Mouse (Mus musculus): Measurements from ENCODE around the gene Tlx1. TPM values are rescaled to one million over a fixed set of nuclear protein-coding genes. Genes with fewer than 3 reads are reported as not detected.

The Tlx1 gene
- polyA plus RNA-seq, 1 experiment from 2014 or later: not detected

GRCm38 (mm10) chr19:45161093-45161492 is 10.6 kb downstream of the Tlx1 start:
- no peak for ATAC-seq (ENCODE audit: low FRiP score, low TSS enrichment)
- WGBS: 1% methylated on average over 12 of the region's 12 CpGs
- H3K9ac ChIP-seq (ENCODE audit: low read depth, low read length): no peak overlapping the region
- no peak overlapping the region for H3K27ac ChIP-seq (ENCODE audit: low read depth, low read length)
- no peaks in the 10 kb centered on the region for H3K4me1 ChIP-seq (ENCODE audit: control insufficient read depth, insufficient read depth, low read length)
- peaks cover 95% of the 10 kb centered on the region for H3K27me3 ChIP-seq (ENCODE audit: control insufficient read depth, insufficient read depth, low read length)
- no peaks in the 10 kb centered on the region for H3K9me3 ChIP-seq (ENCODE audit: control insufficient read depth, low read length)
- no peak overlapping the region for H3K4me2 ChIP-seq (replicated peaks; ENCODE audit: low read depth, low read length)
- no peaks in the 10 kb centered on the region for H3K36me3 ChIP-seq (ENCODE audit: control insufficient read depth, insufficient read depth, low read length)
- no peak overlapping the region for H3K4me3 ChIP-seq (ENCODE audit: low read length)

- ATAC-seq (ENCODE audit: low FRiP score, low TSS enrichment): no peak
- H3K36me3 ChIP-seq (ENCODE audit: control insufficient read depth, insufficient read depth, low read length): no peaks in the 10 kb centered on the region
Observed at GRCm38 (mm10) chr19:45162181-45162580, 11.7 kb downstream of the Tlx1 start.

GRCm38 (mm10) chr19:45162871-45163270 is 12.4 kb downstream of the Tlx1 start:
- no peaks in the 10 kb centered on the region for H3K9me3 ChIP-seq (ENCODE audit: control insufficient read depth, low read length)
- H3K4me1 ChIP-seq (ENCODE audit: control insufficient read depth, insufficient read depth, low read length): no peaks in the 10 kb centered on the region
- no peak for ATAC-seq (ENCODE audit: low FRiP score, low TSS enrichment)
- H3K36me3 ChIP-seq (ENCODE audit: control insufficient read depth, insufficient read depth, low read length): no peaks in the 10 kb centered on the region
- H3K4me3 ChIP-seq (ENCODE audit: low read length): no peak overlapping the region
- no peak overlapping the region for H3K4me2 ChIP-seq (replicated peaks; ENCODE audit: low read depth, low read length)
- 4% methylated on average over 12 of the region's 12 CpGs for WGBS
- H3K27ac ChIP-seq (ENCODE audit: low read depth, low read length): no peak overlapping the region
- H3K9ac ChIP-seq (ENCODE audit: low read depth, low read length): no peak overlapping the region
- H3K27me3 ChIP-seq (ENCODE audit: control insufficient read depth, insufficient read depth, low read length): peaks cover 94% of the 10 kb centered on the region

More at GRCm38 (mm10) chr19:45162181-45162580, 11.7 kb downstream of the Tlx1 start:
- no peak overlapping the region for H3K9ac ChIP-seq (ENCODE audit: low read depth, low read length)
- H3K4me2 ChIP-seq (replicated peaks; ENCODE audit: low read depth, low read length): no peak overlapping the region
- no peaks in the 10 kb centered on the region for H3K4me1 ChIP-seq (ENCODE audit: control insufficient read depth, insufficient read depth, low read length)
- H3K9me3 ChIP-seq (ENCODE audit: control insufficient read depth, low read length): no peaks in the 10 kb centered on the region
- H3K4me3 ChIP-seq (ENCODE audit: low read length): no peak overlapping the region
- no peak overlapping the region for H3K27ac ChIP-seq (ENCODE audit: low read depth, low read length)
- WGBS: 45% methylated on average over 7 of the region's 7 CpGs
- H3K27me3 ChIP-seq (ENCODE audit: control insufficient read depth, insufficient read depth, low read length): peaks cover 93% of the 10 kb centered on the region

- peaks cover 50% of the 10 kb centered on the region for H3K27me3 ChIP-seq (ENCODE audit: control insufficient read depth, insufficient read depth, low read length)
- no peaks in the 10 kb centered on the region for H3K9me3 ChIP-seq (ENCODE audit: control insufficient read depth, low read length)
Observed at GRCm38 (mm10) chr19:45170451-45170850, 20.0 kb downstream of the Tlx1 start.

GRCm38 (mm10) chr19:45174803-45175202 is 24.3 kb downstream of the Tlx1 start:
- H3K27me3 ChIP-seq (ENCODE audit: control insufficient read depth, insufficient read depth, low read length): peaks cover 19% of the 10 kb centered on the region
- no peaks in the 10 kb centered on the region for H3K36me3 ChIP-seq (ENCODE audit: control insufficient read depth, insufficient read depth, low read length)
- H3K4me1 ChIP-seq (ENCODE audit: control insufficient read depth, insufficient read depth, low read length): no peaks in the 10 kb centered on the region; the same call in 1 of the 2 replicates
- ATAC-seq (ENCODE audit: low FRiP score, low TSS enrichment): no peak
- H3K9me3 ChIP-seq (ENCODE audit: control insufficient read depth, low read length): no peaks in the 10 kb centered on the region
- no peak overlapping the region for H3K4me2 ChIP-seq (replicated peaks; ENCODE audit: low read depth, low read length)
- H3K4me3 ChIP-seq (ENCODE audit: low read length): no peak overlapping the region
- no peak overlapping the region for H3K9ac ChIP-seq (ENCODE audit: low read depth, low read length)
- 32% methylated on average over 7 of the region's 7 CpGs for WGBS
- H3K27ac ChIP-seq (ENCODE audit: low read depth, low read length): no peak overlapping the region

More at GRCm38 (mm10) chr19:45170451-45170850, 20.0 kb downstream of the Tlx1 start:
- Histone ChIP-seq H3K36me3 (ENCODE audit: control insufficient read depth, insufficient read depth, low read length) (no peaks in the 10 kb centered on the region), H3K4me3 (ENCODE audit: low read length) (no peak overlapping the region), H3K27ac (ENCODE audit: low read depth, low read length) (no peak overlapping the region), H3K4me1 (ENCODE audit: control insufficient read depth, insufficient read depth, low read length) (no peaks in the 10 kb centered on the region), H3K4me2 (replicated peaks; ENCODE audit: low read depth, low read length) (no peak overlapping the region), H3K9ac (ENCODE audit: low read depth, low read length) (no peak overlapping the region)
- WGBS: 73% methylated on average over 7 of the region's 7 CpGs
- ATAC-seq (ENCODE audit: low FRiP score, low TSS enrichment): no peak

GRCm38 (mm10) chr19:45176269-45176668 is 25.8 kb downstream of the Tlx1 start:
- Histone ChIP-seq H3K27ac (ENCODE audit: low read depth, low read length) (no peak overlapping the region), H3K4me1 (ENCODE audit: control insufficient read depth, insufficient read depth, low read length) (no peaks in the 10 kb centered on the region; the same call in 1 of the 2 replicates), H3K4me3 (ENCODE audit: low read length) (no peak overlapping the region), H3K9ac (ENCODE audit: low read depth, low read length) (no peak overlapping the region), H3K27me3 (ENCODE audit: control insufficient read depth, insufficient read depth, low read length) (peaks cover 14% of the 10 kb centered on the region; the same call in 1 of the 2 replicates), H3K4me2 (replicated peaks; ENCODE audit: low read depth, low read length) (no peak overlapping the region), H3K9me3 (ENCODE audit: control insufficient read depth, low read length) (no peaks in the 10 kb centered on the region), H3K36me3 (ENCODE audit: control insufficient read depth, insufficient read depth, low read length) (no peaks in the 10 kb centered on the region)
- 67% methylated on average over 8 of the region's 8 CpGs for WGBS
- ATAC-seq (ENCODE audit: low FRiP score, low TSS enrichment): no peak

GRCm38 (mm10) chr19:45177004-45177737 is 26.7 kb downstream of the Tlx1 start:
- Histone ChIP-seq H3K9me3 (ENCODE audit: control insufficient read depth, low read length) (no peaks in the 10 kb centered on the region), H3K4me3 (ENCODE audit: low read length) (no peak overlapping the region), H3K4me2 (replicated peaks; ENCODE audit: low read depth, low read length) (peak overlapping the region; percentile 28), H3K4me1 (ENCODE audit: control insufficient read depth, insufficient read depth, low read length) (no peaks in the 10 kb centered on the region; the same call in 1 of the 2 replicates), H3K27ac (ENCODE audit: low read depth, low read length) (no peak overlapping the region), H3K36me3 (ENCODE audit: control insufficient read depth, insufficient read depth, low read length) (no peaks in the 10 kb centered on the region), H3K9ac (ENCODE audit: low read depth, low read length) (no peak overlapping the region), H3K27me3 (ENCODE audit: control insufficient read depth, insufficient read depth, low read length) (peaks cover 6% of the 10 kb centered on the region; the same call in 1 of the 2 replicates)
- 12% methylated on average over 26 of the region's 26 CpGs for WGBS
- ATAC-seq (ENCODE audit: low FRiP score, low TSS enrichment): peak; percentile 76

GRCm38 (mm10) chr19:45179451-45179850 is 29.0 kb downstream of the Tlx1 start:
- Histone ChIP-seq H3K4me1 (ENCODE audit: control insufficient read depth, insufficient read depth, low read length) (no peaks in the 10 kb centered on the region; the same call in 1 of the 2 replicates), H3K9me3 (ENCODE audit: control insufficient read depth, low read length) (no peaks in the 10 kb centered on the region), H3K27ac (ENCODE audit: low read depth, low read length) (no peak overlapping the region), H3K36me3 (ENCODE audit: control insufficient read depth, insufficient read depth, low read length) (no peaks in the 10 kb centered on the region), H3K4me3 (ENCODE audit: low read length) (no peak overlapping the region), H3K27me3 (ENCODE audit: control insufficient read depth, insufficient read depth, low read length) (no peaks in the 10 kb centered on the region), H3K4me2 (replicated peaks; ENCODE audit: low read depth, low read length) (no peak overlapping the region), H3K9ac (ENCODE audit: low read depth, low read length) (no peak overlapping the region)
- 87% methylated on average over 4 of the region's 4 CpGs for WGBS
- no peak for ATAC-seq (ENCODE audit: low FRiP score, low TSS enrichment)

GRCm38 (mm10) chr19:45180447-45180846 is 30.0 kb downstream of the Tlx1 start:
- no peaks in the 10 kb centered on the region; the same call in 1 of the 2 replicates for H3K4me1 ChIP-seq (ENCODE audit: control insufficient read depth, insufficient read depth, low read length)
- H3K4me2 ChIP-seq (replicated peaks; ENCODE audit: low read depth, low read length): no peak overlapping the region
- no peaks in the 10 kb centered on the region for H3K36me3 ChIP-seq (ENCODE audit: control insufficient read depth, insufficient read depth, low read length)
- no peaks in the 10 kb centered on the region for H3K9me3 ChIP-seq (ENCODE audit: control insufficient read depth, low read length)
- ATAC-seq (ENCODE audit: low FRiP score, low TSS enrichment): no peak
- no peak overlapping the region for H3K4me3 ChIP-seq (ENCODE audit: low read length)
- no peak overlapping the region for H3K27ac ChIP-seq (ENCODE audit: low read depth, low read length)
- WGBS: 86% methylated on average over 5 of the region's 5 CpGs
- no peaks in the 10 kb centered on the region for H3K27me3 ChIP-seq (ENCODE audit: control insufficient read depth, insufficient read depth, low read length)
- no peak overlapping the region for H3K9ac ChIP-seq (ENCODE audit: low read depth, low read length)
